Mouse (Mus musculus) adrenal gland, adult (tissue): ENCODE results near the gene Sumf1.
A peak's percentile ranks its signal among the peaks of the same experiment; 100 is the strongest.

Experiments
- DNase-seq, 2 experiments: peaks; one replicate each; pipeline ENCODE4 v3.0.0; 2022 to 2023; ENCODE audit warnings: low spot score in 1 of 2; ENCODE audit not compliant: inconsistent age in 2 of 2

Sumf1 gene

GRCm38 (mm10) chr6:108211896-108212880 lies 26.8 kb upstream of the Sumf1 start:
- DNase-seq: peak; percentile 37 to 78

GRCm38 (mm10) chr6:108206914-108207566 lies 21.7 kb upstream of the Sumf1 start:
- DNase-seq: no peak

DNA sequence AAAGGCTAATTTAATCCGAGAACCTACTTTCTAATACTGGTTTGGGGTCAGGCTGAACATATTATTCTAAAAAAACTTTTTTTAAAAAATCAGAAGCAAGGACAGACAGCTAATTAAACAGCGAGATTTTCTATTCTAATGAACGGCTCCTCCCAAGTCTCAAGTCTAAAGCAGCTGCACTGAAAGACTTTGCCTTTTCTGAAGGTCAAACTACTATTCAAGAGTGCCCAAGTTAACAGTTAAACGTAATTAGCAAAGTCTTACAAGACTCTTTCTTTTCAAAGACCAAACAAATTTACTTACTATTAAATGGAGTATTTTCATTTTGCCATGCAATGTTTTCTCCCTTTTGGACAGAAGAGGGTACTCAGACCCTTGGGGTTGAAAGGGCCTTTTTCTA lies 20.8 kb upstream of the Sumf1 start:
- DNase-seq: no peak

- no peak for DNase-seq
These were observed 18.9 kb upstream of the Sumf1 start for GRCm38 (mm10) chr6:108204322-108204721.

- DNase-seq: no peak
These were observed 12.9 kb upstream of the Sumf1 start for GRCm38 (mm10) chr6:108198286-108198685.

GRCm38 (mm10) chr6:108197117-108197516 lies 11.7 kb upstream of the Sumf1 start:
- no peak for DNase-seq

- no peak for DNase-seq
These were observed 11.3 kb upstream of the Sumf1 start for GRCm38 (mm10) chr6:108196665-108197064.

DNA sequence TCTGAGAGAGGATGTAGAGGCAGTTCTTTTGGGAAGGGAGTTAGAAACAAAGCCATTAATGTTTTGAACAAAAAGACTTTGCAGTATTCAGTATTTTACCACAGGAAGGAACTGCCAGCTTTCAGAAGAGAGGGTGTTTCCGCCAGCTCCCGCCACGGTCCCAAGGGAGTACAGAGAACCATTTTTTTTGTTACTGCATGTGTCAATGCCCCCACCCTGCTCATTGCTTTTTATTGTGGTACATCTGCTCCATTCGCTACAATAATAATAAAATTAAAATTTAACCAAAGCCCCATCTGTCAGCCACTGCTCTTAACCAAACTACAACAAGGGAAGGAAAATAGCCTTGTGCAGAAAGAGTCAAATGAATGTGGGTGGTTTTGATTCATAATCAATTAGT lies 7.2 kb upstream of the Sumf1 start:
- DNase-seq: no peak

- DNase-seq: no peak
These were observed 5.3 kb upstream of the Sumf1 start for GRCm38 (mm10) chr6:108190690-108191089.

- no peak for DNase-seq
These were observed 265 bp upstream of the Sumf1 start for GRCm38 (mm10) chr6:108185685-108186009.

- DNase-seq: no peak
These were observed 6.3 kb downstream of the Sumf1 start for GRCm38 (mm10) chr6:108179087-108179486.

- no peak for DNase-seq
These were observed 11.2 kb downstream of the Sumf1 start for GRCm38 (mm10) chr6:108174181-108174580.

DNA sequence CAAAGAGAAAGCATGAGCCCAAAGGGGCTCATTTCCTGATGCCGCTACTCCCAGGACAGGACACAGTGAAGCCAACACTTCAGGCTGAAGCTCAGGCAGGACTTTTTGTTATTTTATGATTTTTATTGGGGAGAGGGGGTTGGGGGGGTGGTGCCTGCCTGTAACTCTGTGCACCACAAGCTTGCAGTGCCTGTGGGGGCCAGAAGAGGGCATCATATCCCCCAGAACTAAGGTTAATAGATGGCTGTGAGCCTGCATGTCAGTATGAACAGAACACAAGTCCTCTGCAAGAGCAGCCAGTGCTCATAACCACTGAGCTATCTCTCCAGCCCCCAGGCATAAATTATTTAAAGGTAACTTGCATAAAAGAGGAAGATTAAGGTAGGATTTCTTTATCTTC lies 13.2 kb downstream of the Sumf1 start:
- no peak for DNase-seq

DNA sequence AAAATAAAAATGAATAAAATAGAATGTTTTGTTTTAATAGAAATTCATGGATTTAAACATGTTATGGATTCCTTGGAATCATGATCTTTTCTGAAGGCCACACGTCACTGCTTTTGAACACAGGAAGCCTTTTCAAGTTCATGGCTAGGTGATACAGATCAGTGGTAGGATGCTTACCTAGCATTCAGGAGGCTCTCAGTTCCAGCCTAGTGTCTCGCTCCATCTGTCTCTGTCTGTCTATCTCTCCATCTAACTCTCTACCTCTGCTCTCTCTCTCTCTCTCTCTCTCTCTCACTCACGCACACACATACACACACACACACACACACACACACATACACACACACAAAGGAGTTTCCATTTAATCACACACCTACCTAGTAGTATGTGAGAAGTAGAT lies 15.9 kb downstream of the Sumf1 start:
- DNase-seq: no peak

- DNase-seq: no peak
These were observed 16.7 kb downstream of the Sumf1 start for GRCm38 (mm10) chr6:108168723-108169122.

DNA sequence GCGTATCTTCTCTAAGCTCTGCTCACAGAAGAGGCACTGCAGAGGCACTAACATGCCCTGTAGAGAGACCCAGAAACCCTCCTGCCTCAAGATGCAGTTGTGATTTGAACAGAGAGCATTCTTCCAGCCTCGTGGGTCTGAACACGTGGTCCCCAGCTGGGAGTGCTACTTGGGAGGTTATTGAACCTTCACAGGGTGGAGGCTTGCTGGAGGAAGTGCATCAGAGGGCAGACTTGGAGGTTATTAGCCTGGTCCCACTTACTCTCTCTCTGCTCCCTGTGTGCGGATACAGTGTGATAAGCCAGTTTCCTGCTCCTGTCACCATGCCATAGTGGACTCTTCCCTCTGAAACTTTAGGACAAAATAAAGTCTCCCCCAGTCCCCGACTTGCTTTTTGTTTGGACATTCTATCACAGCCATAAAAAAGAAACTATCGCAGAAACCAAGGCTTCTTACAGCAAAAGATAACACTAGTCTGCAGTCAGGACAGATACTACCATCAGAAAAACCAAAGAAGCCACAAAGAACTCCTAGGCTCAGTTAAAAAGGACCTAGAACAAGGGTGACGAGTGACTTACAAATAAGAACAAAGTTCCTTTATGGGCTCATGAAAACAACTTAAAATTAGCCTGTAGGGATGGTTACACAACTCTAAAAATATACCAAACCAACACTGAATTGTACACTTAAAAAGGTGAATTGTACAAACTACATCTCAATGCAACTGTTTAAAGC lies 17.3 kb downstream of the Sumf1 start:
- no peak for DNase-seq

DNA sequence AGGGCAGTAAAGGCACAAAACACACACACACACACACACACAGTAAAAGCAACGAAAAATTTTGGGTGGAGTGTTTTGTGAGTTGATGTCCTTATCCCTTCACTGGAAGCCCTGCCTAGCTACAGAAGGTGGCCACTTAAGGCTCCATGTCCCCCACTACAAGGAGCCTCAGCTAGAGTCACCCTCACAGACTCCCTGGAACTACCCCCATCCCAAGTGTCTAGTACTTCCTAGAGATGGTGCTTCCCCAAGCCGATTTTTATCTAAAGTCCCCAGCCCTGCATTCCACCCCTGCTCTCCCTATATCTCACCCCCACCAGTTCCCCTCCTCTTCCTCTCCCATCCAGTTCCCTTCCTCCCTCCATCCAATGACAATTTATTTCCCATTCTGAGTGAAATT lies 19.8 kb downstream of the Sumf1 start:
- no peak for DNase-seq

GRCm38 (mm10) chr6:108164935-108165334 lies 20.4 kb downstream of the Sumf1 start:
- DNase-seq: peak in 1 of 2 experiments; percentile 69

DNA sequence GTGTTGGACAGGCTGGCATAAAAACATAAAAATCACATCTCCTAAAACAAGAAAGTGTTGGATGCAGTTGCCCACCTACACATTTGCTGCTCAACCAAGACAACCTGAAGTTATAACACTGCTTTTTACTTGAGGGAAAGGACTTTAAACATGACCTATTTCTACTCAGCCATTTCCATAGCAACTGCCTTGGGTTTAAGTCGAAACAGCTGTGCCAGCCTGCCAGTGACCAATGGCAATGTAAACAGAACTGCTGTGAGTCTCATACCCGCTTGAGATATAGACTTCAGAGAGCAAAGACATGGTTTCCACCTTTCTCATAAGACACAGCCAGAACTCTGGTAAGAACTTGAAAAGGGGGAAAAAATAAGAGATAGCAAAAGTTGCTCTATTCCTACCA lies 24.8 kb downstream of the Sumf1 start:
- no peak for DNase-seq

DNA sequence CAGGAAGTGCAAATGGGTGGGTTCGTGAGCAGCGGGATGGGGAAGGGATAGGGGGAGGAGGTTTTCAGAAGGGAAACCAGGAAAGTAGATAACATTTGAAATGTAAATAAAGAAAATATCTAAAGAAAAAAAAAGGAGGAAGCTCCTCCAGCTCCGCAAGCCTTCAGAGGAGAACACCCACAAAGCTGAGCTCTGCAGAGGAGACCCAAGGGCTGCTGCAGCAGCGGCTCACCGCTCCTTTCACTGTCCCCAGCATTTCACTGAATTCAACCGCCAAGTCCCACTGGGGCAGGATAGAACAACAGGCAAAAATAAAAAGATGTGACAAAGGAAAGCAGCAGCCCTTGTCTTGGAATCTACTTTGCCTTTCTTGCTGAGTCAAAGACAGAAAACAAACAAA lies 28.5 kb downstream of the Sumf1 start:
- no peak for DNase-seq

GRCm38 (mm10) chr6:108154243-108154642 lies 31.1 kb downstream of the Sumf1 start:
- DNase-seq: no peak
